Mouse (Mus musculus): Measurements from ENCODE around the gene Helb. TPM values are rescaled to one million over a fixed set of nuclear protein-coding genes. Genes with fewer than 3 reads are reported as not detected.

Gene Helb
- polyA plus RNA-seq, 1 experiment from 2014 or later, result 4.1 TPM

- no peak overlapping the region for H3K4me2 ChIP-seq (ENCODE audit: low read length)
- no peak overlapping the region for H3K9ac ChIP-seq (ENCODE audit: low read length)
- H3K36me3 ChIP-seq (ENCODE audit: control insufficient read depth, insufficient read depth, low read length), result no peaks in the 10 kb centered on the region
- H3K27me3 ChIP-seq (replicated peaks; ENCODE audit: control insufficient read depth, insufficient read depth, low read length), result no peaks in the 10 kb centered on the region
- 87% methylated on average over 9 of the region's 9 CpGs for WGBS
- no peaks in the 10 kb centered on the region for H3K9me3 ChIP-seq (ENCODE audit: control insufficient read depth, low read length)
- no peak overlapping the region for H3K27ac ChIP-seq (ENCODE audit: low read depth)
- no peak overlapping the region for H3K4me3 ChIP-seq (ENCODE audit: low read depth, low read length)
- DNase-seq (ENCODE audit: low spot score) (peak; percentile 41), ATAC-seq (replicated peaks; ENCODE audit: low FRiP score, low TSS enrichment, low read depth) (no peak)
- H3K4me1 ChIP-seq (replicated peaks; ENCODE audit: control insufficient read depth, insufficient read depth, low read length), result no peaks in the 10 kb centered on the region
These were observed 78.9 kb downstream of the Helb start for GRCm38 (mm10) chr10:120033866-120034265.

Other genes starting within 250 kb of the Helb start
- gene Tmbim4, start 88.6 kb upstream of the Helb start, polyA plus RNA-seq (2014; fragmentation: Nextera tagmentation; extraction: Ambion mirVana), result 101 and 104 TPM in 2 replicates
- gene Irak3, start 89.1 kb upstream of the Helb start, polyA plus RNA-seq (2014; fragmentation: Nextera tagmentation; extraction: Ambion mirVana), result 0.83 and 1.3 TPM in 2 replicates
- gene Llph, start 114.1 kb upstream of the Helb start, polyA plus RNA-seq (2014; fragmentation: Nextera tagmentation; extraction: Ambion mirVana), result 63.2 and 63.4 TPM in 2 replicates

Data from intestine, embryonic 14.5 days (tissue).